Mouse (Mus musculus) lung, adult 2 months (tissue): ENCODE data around the gene Tmem102. TPM values are rescaled to one million over a fixed set of nuclear protein-coding genes. Genes with fewer than 3 reads are reported as not detected.
A peak's percentile ranks its signal among the peaks of the same experiment; 100 is the strongest.

Experiments
- DNase-seq: peaks from one replicate; pipeline ENCODE4 v3.0.0; 2022
- H3K4me1 ChIP-seq: fragments of 200-500 bp; 2 replicates; pipeline ENCODE4 v1.6.1; 2011; ENCODE audit warnings: low read length; ENCODE audit not compliant: control insufficient read depth, insufficient read depth
- H3K4me3 ChIP-seq: fragments of 200-500 bp; replicated peaks from 2 replicates; pipeline ENCODE3; 2011; ENCODE audit warnings: low read depth, mild to moderate bottlenecking, control low read depth, low read length; ENCODE audit errors: extremely low read depth
- CTCF ChIP-seq: fragments of 200-500 bp; IDR thresholded peaks from 2 replicates; pipeline ENCODE4 v1.5.1; 2011; ENCODE audit warnings: mild to moderate bottlenecking, low read length, control low read depth; ENCODE audit not compliant: insufficient read depth
- POLR2A ChIP-seq: fragments of 200-500 bp; IDR thresholded peaks from 2 replicates; pipeline ENCODE4 v1.6.1; 2011; ENCODE audit warnings: low read depth, mild to moderate bottlenecking, control low read depth, low read length, borderline replicate concordance; ENCODE audit errors: extremely low read depth
- WGBS: fragments of 180-500 bp; shearing (Covaris S2); methylation state at CpG from one replicate; pipeline ENCODE4 v1.1.7; 2018; 5-methylcytosine and 5-hydroxymethylcytosine counted together
- polyA plus RNA-seq: library from polyadenylated mRNA; depleted of rRNA; stranded (reverse); fragments of >200 nt; gene quantifications from 2 replicates; pipeline ENCODE4 v1.2.3, GENCODE M21; 2012

Gene Tmem102
- polyA plus RNA-seq, 1 experiment, result 9.4 TPM

GRCm38 (mm10) chr11:69795168-69795982 is 10.0 kb downstream of the Tmem102 start, which contains the start of gene Chrnb1:
Gene Chrnb1 (minus strand): TSS chr11:69795943.
- 1% methylated on average over 52 of the region's 52 CpGs for WGBS
- TF ChIP-seq CTCF (no peak), POLR2A (peak; percentile 93)
- peak; percentile 92 for DNase-seq

GRCm38 (mm10) chr11:69793429-69793828 is 12.0 kb downstream of the Tmem102 start:
- no peak for DNase-seq
- TF ChIP-seq CTCF (no peak), POLR2A (no peak)
- H3K4me1 ChIP-seq, result no peaks in the 10 kb centered on the region
- no peak overlapping the region for H3K4me3 ChIP-seq
- WGBS, result 59% methylated on average over 5 of the region's 5 CpGs

More at GRCm38 (mm10) chr11:69795168-69795982, 10.0 kb downstream of the Tmem102 start, which contains the start of gene Chrnb1:
- Histone ChIP-seq H3K4me3 (peak within 1 kb of the TSS; percentile 65), H3K4me1 (peaks cover 4% of the 10 kb centered on the region; the same call in 1 of the 2 replicates)

- H3K4me3 ChIP-seq, result no peak overlapping the region
- no peaks in the 10 kb centered on the region for H3K4me1 ChIP-seq
- TF ChIP-seq POLR2A (no peak), CTCF (no peak)
- DNase-seq, result no peak
- WGBS, result 62% methylated on average over 5 of the region's 5 CpGs
These were observed 14.0 kb downstream of the Tmem102 start for GRCm38 (mm10) chr11:69791420-69791819.

- Histone ChIP-seq H3K4me3 (no peak overlapping the region), H3K4me1 (peaks cover 3% of the 10 kb centered on the region; the same call in 1 of the 2 replicates)
- no peak for TF ChIP-seq CTCF
- TF ChIP-seq POLR2A, result no peak
- WGBS, result 54% methylated on average over 5 of the region's 5 CpGs
- no peak for DNase-seq
These were observed 16.0 kb downstream of the Tmem102 start for GRCm38 (mm10) chr11:69789431-69789830.

GRCm38 (mm10) chr11:69787306-69787705 is 18.1 kb downstream of the Tmem102 start:
- WGBS, result 92% methylated on average over 5 of the region's 5 CpGs
- no peak for DNase-seq
- Histone ChIP-seq H3K4me3 (no peak overlapping the region), H3K4me1 (peaks cover 3% of the 10 kb centered on the region; the same call in 1 of the 2 replicates)
- TF ChIP-seq POLR2A (no peak), CTCF (no peak)

GRCm38 (mm10) chr11:69784793-69785272 is 20.6 kb downstream of the Tmem102 start:
- H3K4me3 ChIP-seq, result peak overlapping the region; percentile 9
- 19% methylated on average over 15 of the region's 15 CpGs for WGBS
- TF ChIP-seq CTCF, result no peak
- peak; percentile 81; the same call in 1 of the 2 replicates for TF ChIP-seq POLR2A
- peaks cover 3% of the 10 kb centered on the region; the same call in 1 of the 2 replicates for H3K4me1 ChIP-seq
- peak; percentile 60 for DNase-seq

GRCm38 (mm10) chr11:69781828-69782227 is 23.6 kb downstream of the Tmem102 start:
- WGBS, result 34% methylated on average over 4 of the region's 4 CpGs
- DNase-seq, result no peak
- Histone ChIP-seq H3K4me1 (peaks cover 3% of the 10 kb centered on the region; the same call in 1 of the 2 replicates), H3K4me3 (no peak overlapping the region)
- TF ChIP-seq CTCF (no peak), POLR2A (no peak)

- TF ChIP-seq CTCF, result no peak
- TF ChIP-seq POLR2A, result no peak
- Histone ChIP-seq H3K4me1 (no peaks in the 10 kb centered on the region; the same call in 1 of the 2 replicates), H3K4me3 (no peak overlapping the region)
- 60% methylated on average over 7 of the region's 7 CpGs for WGBS
- no peak for DNase-seq
These were observed 26.4 kb downstream of the Tmem102 start for GRCm38 (mm10) chr11:69778985-69779384.

GRCm38 (mm10) chr11:69778258-69778982 is 27.0 kb downstream of the Tmem102 start:
- Histone ChIP-seq H3K4me1 (no peaks in the 10 kb centered on the region; the same call in 1 of the 2 replicates), H3K4me3 (no peak overlapping the region)
- DNase-seq, result no peak
- TF ChIP-seq CTCF, result no peak
- no peak for TF ChIP-seq POLR2A
- 64% methylated on average over 23 of the region's 23 CpGs for WGBS
